Mouse (Mus musculus) heart, adult 2 months (tissue): ENCODE data around the gene Anapc16.
A peak's percentile ranks its signal among the peaks of the same experiment; 100 is the strongest.

Experiments used
- CTCF ChIP-seq: fragments of 200-600 bp; IDR thresholded peaks from 2 replicates; pipeline ENCODE4 v1.8.1; 2022; ENCODE audit warnings: antibody characterized with exemption, mild to moderate bottlenecking, moderate library complexity
- EP300 ChIP-seq: fragments of 200-500 bp; IDR thresholded peaks from 2 replicates; pipeline ENCODE4 v1.6.1; 2011; ENCODE audit warnings: low read depth, low read length, control low read depth; ENCODE audit not compliant: insufficient read depth
- POLR2A ChIP-seq: fragments of 200-500 bp; IDR thresholded peaks from 2 replicates; pipeline ENCODE4 v1.6.1; 2011; ENCODE audit warnings: mild to moderate bottlenecking, low read depth, low read length, control low read depth; ENCODE audit not compliant: insufficient read depth

DNA sequence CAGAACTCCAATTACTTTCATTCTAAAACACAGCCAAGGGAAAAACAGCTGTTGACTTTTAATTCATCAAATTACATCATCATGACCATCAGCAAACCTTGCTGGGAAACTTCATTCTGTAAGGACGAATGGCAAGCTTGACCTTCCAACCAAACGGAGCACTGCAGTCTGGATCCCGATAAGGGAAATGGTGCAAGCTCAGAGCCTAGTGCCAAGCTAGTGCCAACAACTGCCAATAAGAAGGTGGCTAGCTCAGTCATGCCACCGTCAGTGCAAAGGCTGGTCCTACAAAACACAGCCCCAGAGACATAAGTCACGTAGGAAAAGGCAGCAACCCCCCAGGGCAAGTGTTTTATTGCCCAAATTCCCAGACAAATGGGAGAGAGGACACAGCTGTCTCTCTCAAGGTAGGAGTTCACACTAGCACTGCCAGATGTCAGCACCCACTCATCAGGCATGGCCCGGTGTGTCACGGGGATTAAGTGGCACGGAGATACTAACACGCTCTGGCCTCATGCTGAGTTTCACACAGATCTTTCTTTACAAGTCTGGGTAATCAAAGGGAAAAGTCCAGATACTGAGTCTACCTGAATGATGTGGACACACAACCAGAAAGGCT lies 11.6 kb downstream of the Anapc16 start:
- no peak for TF ChIP-seq CTCF
- peak; percentile 89 for TF ChIP-seq EP300
- no peak for TF ChIP-seq POLR2A
